Mouse (Mus musculus) testis, postnatal 10 days (tissue): ENCODE results near the gene Mrps16.
A peak's percentile ranks its signal among the peaks of the same experiment; 100 is the strongest.

ENCODE experiments used
- DNase-seq: peaks from one replicate; pipeline ENCODE4 v3.0.0; 2021; ENCODE audit warnings: low spot score

Gene Mrps16

DNA sequence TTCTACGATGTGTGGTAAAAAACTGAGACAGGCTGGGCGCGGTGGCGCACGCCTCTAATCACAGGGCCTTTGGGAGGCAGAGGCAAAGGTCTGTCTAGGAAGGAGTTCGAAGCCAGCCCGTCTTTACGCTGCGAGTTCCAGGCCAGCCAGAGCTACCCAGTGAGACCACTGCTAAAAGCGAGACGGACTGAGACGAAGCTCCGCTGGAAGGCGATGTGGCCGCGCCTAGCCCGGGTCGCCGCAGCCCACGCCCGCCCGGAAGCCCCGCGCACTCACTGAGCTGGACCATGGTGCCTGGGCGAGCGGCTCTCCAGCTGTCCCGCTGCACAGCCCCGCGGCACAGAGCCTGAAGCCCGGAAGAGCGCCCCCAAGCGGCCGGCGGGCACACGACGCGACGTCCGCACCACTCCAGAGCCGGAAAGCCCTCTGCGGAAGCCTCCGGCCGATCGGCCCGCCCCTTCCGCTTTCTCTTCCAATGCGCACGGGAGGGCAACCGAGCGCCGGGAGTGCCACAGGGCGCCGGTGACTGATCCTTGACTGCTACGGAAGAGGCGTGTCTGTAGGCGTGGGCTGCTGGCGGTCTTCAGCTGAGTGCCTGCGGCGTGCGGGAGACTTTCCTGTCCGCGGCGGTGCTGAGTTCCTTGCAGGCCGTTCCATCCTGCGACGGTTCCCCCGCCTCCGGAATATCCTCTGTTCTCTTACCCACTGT, at the start of gene Mrps16:
Gene Mrps16, minus strand, starts transcription at position 430 of the 709 bp plus-strand sequence.
- DNase-seq: peak; percentile 93

DNA sequence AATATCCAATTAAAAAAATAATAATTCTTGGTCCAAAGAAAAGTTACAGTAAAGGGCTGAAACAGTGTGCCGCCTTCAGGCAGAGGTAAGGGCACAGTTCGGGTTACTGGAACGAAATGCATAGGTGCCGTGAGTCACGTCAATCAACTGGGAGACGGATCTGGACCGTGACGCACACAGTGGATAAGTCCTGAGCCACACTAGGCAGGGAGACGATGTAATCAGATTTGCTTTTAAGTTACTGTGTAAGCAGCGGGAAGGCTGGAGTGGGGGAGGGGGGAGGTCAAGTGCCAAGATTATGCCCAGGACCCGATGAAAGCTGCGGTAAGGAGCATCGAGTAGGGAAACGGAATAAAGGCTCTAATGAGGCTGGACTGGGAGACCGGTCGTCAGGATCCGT, 48.8 kb upstream of the Mrps16 start:
- no peak for DNase-seq

DNA sequence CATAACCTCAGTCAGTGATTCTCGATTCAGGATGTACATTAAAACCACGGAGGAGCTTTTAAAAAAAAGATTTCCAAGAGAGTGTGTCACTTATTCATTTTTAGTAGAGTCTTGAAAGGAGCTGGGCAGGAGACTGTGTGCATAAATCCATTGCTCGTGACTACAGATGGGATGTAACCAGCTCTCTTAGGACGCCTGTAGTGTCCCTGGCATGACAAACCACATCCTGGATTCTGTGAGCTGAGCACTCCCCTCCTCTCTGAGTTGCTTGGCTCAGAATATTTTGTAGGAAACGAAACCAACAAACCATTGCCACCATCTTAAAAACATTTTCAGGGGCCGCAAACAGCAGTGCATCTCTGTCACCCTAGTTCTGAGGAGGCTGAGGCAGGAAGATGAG, 43.5 kb upstream of the Mrps16 start:
- DNase-seq: no peak

DNA sequence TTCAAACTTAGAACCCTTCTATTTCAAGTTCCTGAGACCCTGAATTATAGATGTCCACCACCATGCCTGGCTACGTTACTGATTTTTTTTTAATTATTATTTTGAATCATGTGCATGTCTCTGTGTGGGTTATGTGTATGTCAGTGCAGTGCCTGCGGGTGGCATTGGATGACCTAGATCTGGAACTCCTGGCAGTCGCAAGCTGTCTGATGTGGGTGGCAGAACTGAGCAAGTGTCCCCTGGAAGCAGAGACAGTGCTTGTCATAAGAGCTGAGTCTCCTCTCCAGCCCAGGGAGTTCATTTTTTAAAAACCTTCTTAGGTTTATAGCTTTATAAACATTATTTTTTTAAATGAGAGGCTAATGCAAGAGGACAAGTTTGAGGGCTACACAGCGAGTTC, 39.0 kb upstream of the Mrps16 start:
- no peak for DNase-seq

DNA sequence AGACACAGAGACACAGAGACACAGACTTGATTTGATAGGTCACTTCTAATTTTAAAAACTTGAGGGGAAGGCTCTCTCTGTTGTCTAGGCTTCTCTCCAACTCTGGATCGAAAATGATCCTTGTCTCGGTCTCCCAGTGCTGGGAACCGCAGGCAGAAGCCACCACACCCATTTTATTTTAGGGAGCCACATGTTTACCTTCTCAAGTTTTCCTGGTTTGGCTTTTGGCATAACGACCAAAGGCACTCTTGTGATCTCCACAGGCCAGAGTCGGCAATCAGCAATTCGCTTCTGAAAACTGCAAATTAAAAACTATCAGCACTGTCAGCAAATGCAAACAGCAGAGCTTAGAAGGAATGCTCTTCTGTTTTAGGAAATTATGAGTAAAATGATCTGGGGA, 38.3 kb upstream of the Mrps16 start:
- DNase-seq: no peak

DNA sequence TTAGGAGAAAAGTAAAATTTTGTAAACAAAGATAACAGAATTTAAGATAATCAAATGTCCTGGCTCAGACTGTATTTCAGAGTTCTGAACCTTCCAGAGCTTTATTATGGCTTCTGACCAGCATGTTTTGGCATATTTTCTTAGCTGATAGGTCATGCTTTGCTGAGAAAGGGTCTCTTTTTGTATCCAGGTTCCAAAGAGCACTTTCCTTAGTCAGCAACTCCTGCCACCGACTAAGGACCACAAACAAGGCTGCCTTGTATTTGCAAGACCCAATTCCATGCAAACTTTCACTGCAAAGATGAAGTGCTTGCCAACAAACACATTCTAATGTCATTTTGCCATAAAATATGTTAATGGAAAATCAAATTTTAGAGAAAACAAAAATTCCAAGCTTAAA, 36.4 kb upstream of the Mrps16 start:
- DNase-seq: no peak

DNA sequence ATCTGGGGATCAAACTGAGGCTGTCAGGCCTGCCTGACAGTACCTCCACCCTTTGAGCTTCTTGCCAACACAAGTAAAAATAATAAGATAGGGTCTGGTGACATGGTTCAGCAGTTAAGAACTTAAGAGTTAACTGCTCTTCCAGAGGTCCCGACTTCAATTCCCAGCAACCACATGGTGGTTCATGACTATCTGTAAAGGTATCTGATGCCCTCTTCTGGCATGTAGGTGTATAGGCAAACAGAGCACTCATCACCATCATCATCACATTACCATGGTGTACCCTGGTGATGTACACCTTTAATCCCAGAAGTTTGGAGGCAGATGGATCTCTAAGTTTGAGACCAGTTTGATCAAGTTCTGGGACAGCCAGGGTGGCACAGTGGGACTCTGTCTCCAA, 35.2 kb upstream of the Mrps16 start:
- no peak for DNase-seq

DNA sequence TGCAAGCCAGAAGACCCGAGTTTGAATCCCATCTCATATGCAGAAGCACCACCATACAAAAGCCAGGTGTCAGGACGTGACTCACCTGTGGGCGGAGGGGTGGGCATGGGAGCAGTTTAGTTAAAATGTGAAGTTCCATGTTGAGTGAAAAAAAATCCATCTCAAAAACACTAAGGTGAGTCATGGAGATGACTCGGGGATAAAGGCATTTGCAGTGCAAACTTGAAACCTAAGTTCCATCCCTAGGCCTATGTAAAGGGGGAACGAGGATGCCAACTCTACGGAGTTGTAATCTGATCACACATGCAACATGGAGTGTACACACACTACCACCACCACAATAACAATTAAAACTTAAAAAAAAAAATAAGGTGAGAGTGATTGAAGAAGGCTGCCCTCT, 29.6 kb upstream of the Mrps16 start:
- no peak for DNase-seq

DNA sequence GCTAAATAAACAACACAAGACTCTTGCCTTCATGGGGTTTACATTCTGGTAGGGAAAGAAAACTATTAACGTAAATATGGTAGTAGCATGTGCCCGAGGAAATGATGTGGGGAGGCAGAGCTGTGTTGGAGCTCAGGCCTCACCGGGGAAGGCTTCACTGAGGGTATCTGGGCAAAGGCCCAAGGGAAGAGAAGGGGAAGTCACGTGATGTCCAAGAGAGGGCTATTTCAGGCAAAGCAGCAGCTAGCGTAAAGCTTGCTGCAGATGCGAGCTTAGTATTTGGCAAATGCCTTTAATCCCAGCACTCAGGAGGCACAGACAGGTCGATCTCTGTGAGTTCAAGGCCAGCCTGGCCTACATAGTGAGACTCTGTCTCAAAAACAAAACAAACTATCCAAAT, 28.8 kb upstream of the Mrps16 start:
- no peak for DNase-seq

DNA sequence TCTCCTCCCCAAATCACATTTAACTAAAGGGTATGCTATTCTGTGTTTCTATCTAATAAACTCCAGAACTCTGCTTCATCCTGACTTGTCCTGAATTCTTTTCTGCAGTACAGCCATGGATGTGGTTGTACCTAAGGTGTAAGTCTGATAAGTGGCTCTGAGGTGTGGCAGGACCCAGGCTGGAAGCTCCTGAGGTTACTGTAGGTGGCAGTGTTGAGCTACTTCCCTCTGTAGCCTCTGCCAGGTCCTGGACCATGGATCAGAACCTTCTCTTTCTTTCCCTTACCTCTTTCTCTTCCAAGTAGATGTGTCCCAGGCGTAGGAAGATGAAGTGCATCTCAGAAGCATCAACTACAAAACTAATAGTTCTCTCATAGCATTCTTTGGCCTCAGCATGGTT, 6.6 kb upstream of the Mrps16 start:
- no peak for DNase-seq

DNA sequence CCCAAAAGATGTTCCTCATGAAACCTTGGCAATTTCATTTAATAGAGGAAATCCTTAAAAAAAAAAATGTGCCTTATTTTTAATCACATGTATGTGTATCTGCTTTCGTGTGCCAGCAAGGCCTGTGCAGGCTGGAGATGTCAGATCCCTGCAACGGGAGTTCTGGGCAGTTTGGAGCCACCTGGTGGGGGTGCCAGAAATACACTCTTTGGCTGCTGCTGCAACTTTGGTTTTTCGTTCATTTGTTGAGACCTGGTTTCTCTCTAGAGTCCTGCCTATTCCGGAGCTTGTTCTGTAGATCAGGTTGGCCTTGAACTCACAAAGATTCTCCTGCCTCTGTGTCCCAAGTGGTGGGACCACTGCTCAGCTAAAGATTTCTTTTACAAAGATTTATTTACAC, 5.4 kb upstream of the Mrps16 start:
- DNase-seq: peak; percentile 68

DNA sequence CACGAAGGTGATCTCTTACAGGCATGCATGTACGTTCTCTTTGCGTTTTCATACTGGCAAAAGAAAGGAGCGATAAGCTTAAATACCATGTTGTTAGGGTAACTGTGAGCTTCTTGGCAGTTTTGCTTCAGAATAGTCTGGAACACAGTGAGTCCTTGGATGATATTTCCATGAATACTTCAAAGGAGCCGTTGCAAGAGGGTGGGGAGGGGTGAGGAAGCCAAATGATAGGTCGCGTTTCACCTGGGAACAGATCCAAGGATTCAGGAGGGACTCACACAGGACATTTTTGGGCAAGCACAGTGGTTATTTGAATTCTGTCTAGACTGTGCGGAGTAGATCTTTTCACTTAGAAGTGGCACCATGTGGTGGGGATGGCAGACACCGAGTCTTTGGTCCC, 3.8 kb upstream of the Mrps16 start:
- DNase-seq: no peak

DNA sequence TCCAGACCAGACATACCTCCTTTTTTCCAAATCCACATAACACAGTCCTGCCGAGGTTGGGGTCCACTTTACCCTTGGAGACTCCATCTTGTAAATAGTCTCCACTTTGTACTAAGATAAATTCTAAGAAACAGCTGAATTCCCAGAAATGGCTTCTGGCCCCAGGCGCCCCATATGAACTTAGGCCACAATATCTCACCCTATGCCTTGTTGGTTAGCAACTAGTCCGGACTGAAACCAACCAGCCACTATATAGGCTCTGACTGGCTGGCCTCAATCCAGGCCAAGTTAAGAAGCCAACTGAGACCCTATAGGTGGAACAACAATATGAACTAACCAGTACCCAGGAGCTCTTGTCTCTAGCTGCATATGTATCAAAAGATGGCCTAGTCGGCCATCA, 1.1 kb downstream of the Mrps16 start:
- DNase-seq: no peak

DNA sequence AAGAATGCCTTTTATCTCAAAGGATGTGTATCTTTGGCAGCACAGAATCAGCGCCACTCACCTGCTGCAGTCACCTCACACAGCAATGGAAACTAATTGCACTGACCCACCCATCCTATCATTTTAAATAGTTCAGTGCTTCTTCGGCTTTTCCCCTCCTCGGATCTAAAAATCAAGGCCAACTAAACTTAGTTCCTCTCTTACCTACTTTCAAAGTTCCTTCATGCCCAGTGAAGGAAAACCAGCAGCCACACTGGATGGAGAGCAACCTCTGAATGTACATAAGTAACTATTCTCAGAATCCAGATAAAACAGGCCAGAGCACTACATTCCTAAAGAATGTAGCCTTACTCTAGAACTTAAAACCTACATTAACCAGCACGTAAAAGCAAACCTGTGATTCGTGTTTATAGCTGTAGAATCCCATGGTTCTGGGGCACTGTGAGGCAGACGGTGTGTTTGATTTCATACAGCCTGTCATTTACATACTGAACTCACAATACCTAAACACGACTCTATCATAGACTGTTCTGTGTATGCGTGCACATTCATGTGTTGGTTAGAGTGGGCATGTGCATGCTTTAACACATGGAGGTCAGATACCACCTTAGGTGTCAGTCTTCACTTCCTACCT, 3.9 kb downstream of the Mrps16 start:
- no peak for DNase-seq

DNA sequence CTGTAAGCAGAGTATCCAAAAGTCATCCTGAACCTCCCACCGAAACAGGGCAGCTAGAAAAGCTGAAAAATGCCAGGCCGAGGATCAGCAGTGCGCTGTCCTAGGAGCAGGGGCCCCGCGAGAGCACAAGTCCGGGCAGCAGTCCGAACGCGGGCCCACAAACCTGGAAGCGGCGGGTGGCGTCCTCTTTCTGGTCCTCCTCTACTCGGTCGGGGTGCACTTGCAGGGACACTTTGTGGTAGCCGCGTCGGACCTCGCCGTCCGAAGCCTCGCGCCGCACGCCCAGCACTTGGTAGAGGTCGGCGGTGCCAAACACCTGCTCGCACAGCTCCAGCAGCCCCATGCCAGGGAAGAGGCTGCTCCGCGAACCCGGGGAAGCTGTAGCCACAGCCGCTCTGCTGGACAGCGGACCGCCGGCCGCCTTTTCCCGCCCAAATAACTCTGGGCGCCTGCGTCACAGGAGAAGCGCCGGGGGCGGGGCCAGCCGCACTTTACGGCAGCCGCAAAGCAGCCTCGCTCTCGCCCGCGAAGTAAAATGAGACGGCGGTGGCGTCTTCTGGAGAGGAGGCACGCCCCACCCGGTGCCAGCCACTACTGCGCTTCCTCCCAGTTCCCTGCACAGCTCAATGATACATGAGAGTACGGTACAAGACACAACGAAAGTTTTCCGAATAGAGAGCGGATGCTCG, 4.8 kb downstream of the Mrps16 start, which contains the start of gene Dnajc9:
Gene Dnajc9, minus strand, starts transcription at position 470 of the 689 bp plus-strand sequence.
- peak; percentile 99 for DNase-seq

DNA sequence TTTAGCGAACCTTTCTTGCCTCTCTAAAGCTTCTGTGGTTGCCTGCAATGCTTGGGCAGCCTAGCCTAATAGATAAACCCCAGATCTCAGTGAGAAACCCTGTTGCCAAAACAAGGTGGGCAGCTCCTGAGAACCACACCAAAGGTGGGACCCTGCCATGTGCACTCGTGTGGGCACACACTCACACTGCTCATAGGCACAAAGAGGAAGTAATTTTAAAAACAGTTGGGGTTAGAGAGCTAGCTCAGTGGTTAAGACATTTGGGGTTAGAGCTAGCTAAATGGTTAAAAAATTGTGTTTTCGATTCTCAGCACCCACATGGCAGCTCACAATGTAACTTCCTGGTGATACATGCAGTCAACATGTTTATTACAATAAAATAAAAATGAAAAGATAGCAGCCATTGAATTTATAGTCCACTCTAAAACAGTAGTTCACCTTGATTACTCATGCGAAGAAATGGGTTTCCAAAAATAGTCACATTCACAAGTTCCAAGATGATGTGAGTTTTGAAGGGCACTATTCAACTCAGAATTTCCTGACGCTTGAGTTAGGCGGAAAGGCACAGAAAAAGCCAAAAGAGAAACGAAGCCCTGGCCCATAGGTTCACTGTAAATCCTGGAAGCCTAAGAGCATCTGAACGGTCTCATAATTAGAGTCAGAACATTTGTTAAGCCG, 13.5 kb downstream of the Mrps16 start:
- no peak for DNase-seq

DNA sequence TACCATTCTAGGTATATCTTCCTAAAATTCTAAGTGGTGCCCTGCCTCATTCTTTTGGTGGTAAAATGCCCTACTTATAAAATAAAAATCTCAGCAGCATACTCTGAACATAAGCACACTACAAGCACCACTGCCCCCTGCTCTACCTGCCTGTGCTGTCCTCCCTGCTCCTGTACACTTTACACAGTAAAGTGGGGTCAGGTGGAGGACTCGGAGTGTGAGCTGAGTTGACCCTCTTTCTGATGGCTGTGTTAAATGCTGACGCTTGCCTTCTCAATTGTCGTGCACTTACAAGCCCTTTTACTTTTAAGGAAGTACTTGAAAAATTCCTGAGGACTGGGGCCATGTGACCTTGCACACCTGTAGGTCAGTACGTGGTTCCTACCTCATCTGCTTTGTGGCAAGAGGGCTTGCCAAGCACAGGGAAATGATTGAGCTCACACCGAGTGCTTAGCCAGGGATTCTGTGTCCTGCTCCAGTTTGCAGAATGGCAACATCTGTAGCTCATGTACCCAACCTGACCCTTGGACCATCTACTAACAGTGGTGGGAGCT, 14.3 kb downstream of the Mrps16 start:
- DNase-seq: no peak

DNA sequence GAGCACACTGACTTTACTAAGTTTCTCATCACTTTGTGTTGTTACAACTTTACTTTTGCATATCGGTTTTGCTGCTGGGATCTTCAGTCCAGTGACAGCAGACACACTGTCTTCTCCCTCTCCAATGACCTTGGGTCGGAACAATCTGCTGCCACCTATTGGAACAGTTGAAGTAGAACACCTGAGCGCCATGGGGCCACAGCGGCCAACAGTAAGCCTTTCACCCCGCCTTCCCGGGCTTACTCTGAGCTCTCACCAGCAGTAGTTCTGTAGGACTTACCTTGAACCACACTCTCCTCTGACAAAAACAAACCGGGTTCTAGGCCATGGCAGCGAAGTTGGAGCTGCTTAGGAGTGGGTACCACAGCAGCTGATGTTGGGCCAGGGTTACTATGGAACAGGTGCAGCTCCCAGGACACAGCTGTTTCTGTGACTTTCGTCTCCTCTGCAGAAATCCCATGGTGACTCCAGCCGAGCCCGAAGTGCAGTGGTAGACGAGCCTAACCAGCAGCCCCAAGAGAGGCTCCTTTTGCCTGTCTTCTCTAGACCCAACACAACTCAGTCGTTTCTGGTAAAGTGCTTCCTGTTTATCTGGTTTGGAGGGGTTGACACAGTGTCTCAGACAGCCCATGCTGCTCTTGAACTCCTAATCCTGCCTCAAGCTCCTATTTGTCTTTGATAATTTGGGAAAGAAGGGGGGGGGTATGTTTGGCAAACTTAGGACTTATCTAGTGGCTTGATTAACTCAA, 14.9 kb downstream of the Mrps16 start:
- peak; percentile 68 for DNase-seq

DNA sequence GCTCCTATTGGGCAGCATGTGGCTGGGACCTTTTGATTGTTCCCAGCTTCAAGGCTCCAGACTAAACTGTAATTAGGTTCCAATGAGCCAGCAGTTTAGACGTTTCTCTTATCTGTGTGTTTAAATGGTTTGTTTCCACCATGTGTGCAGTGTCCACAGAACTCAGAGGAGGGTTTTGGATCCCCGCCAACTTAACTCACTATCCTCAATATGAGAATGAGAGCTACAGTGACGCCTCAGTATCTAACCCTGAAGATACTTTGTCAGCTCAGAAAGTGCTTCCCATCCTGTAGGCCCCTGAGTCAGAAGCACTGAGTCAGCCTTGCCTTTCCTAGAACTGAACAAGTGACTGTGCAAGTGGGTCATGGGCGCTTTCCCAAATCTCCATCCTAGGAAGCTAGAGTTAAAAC, 16.3 kb downstream of the Mrps16 start:
- no peak for DNase-seq

DNA sequence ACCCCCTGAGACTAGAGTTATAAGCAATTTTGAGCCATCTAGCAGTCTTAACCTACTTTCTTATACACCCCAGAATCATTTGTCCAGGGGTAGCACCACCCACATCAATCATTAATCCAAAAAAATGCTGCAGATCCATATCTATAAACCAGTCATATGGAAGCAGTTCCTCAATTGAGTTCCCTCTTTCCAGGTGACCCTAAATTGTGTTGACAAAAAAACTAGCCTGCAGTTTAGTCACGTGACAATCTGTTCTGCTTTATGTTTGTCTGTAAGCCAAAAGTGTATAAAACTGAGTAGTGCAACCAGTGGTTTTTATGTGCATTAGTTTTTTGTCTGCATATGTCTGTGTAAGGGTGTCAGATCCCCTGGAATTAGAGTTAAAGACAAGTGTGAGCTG, 21.6 kb downstream of the Mrps16 start:
- DNase-seq: no peak

DNA sequence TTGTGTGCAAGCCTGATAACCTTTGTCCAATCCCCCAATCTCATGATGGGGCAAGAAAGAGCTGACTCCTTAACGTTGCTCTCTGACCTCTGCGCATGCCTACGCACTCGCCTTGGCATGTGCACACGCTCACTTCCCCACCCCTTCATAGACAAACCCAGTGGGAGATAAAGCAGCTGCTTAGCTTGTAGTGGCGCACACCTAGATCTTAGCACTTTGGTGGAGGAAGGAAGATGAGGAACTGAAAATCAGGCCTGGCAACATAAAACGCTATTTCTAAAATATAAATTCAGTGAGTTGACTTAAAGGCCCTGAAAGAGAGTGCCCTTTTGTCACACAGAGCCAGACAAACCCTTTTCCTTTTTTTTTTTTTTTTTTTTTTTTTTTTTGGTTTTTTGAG, 22.6 kb downstream of the Mrps16 start:
- DNase-seq: no peak

DNA sequence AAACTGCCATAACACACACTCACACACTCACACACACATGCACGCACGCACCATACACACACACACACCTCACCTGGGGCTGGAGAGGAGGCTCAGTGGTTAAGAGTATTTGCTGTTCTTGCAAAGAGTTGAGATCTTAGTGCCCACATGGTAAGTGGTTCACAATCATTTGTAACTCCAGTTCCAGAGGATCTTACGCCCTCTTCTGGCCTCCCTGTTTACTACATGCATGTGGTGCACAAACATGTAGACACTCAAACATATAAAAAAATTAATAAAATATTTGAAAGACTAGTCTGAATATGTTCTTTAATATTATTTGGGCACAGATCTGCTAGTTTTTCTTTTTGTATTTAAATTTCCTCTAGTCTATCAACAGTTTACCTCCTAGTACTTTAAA, 25.2 kb downstream of the Mrps16 start:
- DNase-seq: no peak
